Mouse (Mus musculus) forebrain, embryonic 16.5 days (tissue): ENCODE results near the gene Cerk. TPM values are rescaled to one million over a fixed set of nuclear protein-coding genes. Genes with fewer than 3 reads are reported as not detected.

Source experiments
- ATAC-seq: fragments of 200-750 bp; cut with Nextera tagmentation; 2 replicates; pipeline ENCODE4 v1.8.0; 2017; ENCODE audit warnings: mild to moderate bottlenecking, moderate library complexity
- H3K27ac ChIP-seq: fragments of 300-500 bp; sonication (generic); 2 replicates; pipeline ENCODE4 v1.5.1; 2014; ENCODE audit warnings: low read length, control low read depth
- H3K27me3 ChIP-seq: fragments of 300-500 bp; sonication (generic); replicated peaks from 2 replicates; pipeline ENCODE4 v1.6.1; 2014; ENCODE audit warnings: low read length; ENCODE audit not compliant: control insufficient read depth, insufficient read depth
- H3K36me3 ChIP-seq: fragments of 300-500 bp; sonication (generic); 2 replicates; pipeline ENCODE4 v1.6.1; 2014; ENCODE audit not compliant: control insufficient read depth, insufficient read depth
- H3K4me1 ChIP-seq: fragments of 300-500 bp; sonication (generic); replicated peaks from 2 replicates; pipeline ENCODE4 v1.6.1; 2014; ENCODE audit warnings: low read length; ENCODE audit not compliant: control insufficient read depth, insufficient read depth
- H3K4me2 ChIP-seq: fragments of 300-500 bp; sonication (generic); 2 replicates; pipeline ENCODE4 v1.6.1; 2014; ENCODE audit warnings: mild to moderate bottlenecking, low read length, control low read depth
- H3K4me3 ChIP-seq: fragments of 300-500 bp; sonication (generic); replicated peaks from 2 replicates; pipeline ENCODE4 v1.5.1; 2014; ENCODE audit warnings: mild to moderate bottlenecking, low read length, control low read depth
- H3K9ac ChIP-seq: fragments of 300-500 bp; sonication (generic); replicated peaks from 2 replicates; pipeline ENCODE4 v1.6.1; 2014; ENCODE audit warnings: low read depth, low read length, control low read depth
- H3K9me3 ChIP-seq: fragments of 300-500 bp; sonication (generic); 2 replicates; pipeline ENCODE4 v1.6.1; 2016; ENCODE audit warnings: low read length; ENCODE audit not compliant: control insufficient read depth
- WGBS: fragments of 180-500 bp; shearing (Covaris S2); extraction: QIAGEN DNeasy Blood & Tissue Kit; methylation state at CpG from one replicate; pipeline ENCODE4 v1.1.7; 2014; 5-methylcytosine and 5-hydroxymethylcytosine counted together
- polyA plus RNA-seq: library from polyadenylated mRNA; unstranded; fragments of >200 nt; fragmentation: Nextera tagmentation; extraction: Ambion mirVana; gene quantifications from 2 replicates; pipeline ENCODE4 v1.2.1, GENCODE M21; 2015

Cerk gene
- polyA plus RNA-seq, 1 experiment from 2014 or later, result 23.8 TPM

DNA sequence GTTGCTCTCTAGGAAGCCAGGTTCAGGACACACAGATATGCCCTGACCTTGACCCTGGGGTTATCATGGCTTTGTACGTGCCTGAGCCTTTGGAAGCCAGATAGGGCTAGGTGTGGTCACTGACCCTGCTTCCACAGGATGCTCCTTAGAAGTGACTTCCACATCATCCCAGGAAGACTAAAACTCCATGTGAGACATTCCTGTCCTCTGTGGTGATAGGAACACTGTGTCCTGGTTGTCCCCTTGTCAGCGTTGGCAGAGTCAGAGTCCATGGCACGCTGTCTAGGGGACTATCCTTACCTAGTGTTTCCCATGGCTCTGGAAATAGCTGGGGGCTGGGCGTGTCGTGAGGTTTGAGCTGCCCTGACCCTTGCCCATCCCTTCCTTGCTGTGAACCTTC, 69.5 kb downstream of the Cerk start:
- peaks cover 12% of the 10 kb centered on the region for H3K36me3 ChIP-seq
- H3K4me1 ChIP-seq, result peaks cover 36% of the 10 kb centered on the region
- no peak overlapping the region for H3K4me2 ChIP-seq
- WGBS, result 86% methylated on average over 5 of the region's 5 CpGs
- no peak overlapping the region for H3K9ac ChIP-seq
- H3K27me3 ChIP-seq, result no peaks in the 10 kb centered on the region
- ATAC-seq, result no peak
- H3K4me3 ChIP-seq, result no peak overlapping the region
- no peak overlapping the region for H3K27ac ChIP-seq
- no peaks in the 10 kb centered on the region for H3K9me3 ChIP-seq

GRCm38 (mm10) chr15:86113342-86113710, 72.6 kb downstream of the Cerk start:
- H3K27me3 ChIP-seq, result no peaks in the 10 kb centered on the region
- H3K4me3 ChIP-seq, result no peak overlapping the region
- no peaks in the 10 kb centered on the region for H3K9me3 ChIP-seq
- WGBS, result 6% methylated on average over 9 of the region's 9 CpGs
- peaks cover under 1% of the 10 kb centered on the region for H3K36me3 ChIP-seq
- H3K4me2 ChIP-seq, result no peak overlapping the region
- ATAC-seq, result peak; percentile 24
- 0 out of 2 replicates have a peak overlapping the region, but pooled peaks have one; percentile 39 for H3K9ac ChIP-seq
- peak overlapping the region; percentile 41 for H3K27ac ChIP-seq
- peaks cover 56% of the 10 kb centered on the region for H3K4me1 ChIP-seq

- Histone ChIP-seq H3K4me3 (no peak overlapping the region), H3K36me3 (no peaks in the 10 kb centered on the region), H3K9ac (peak overlapping the region; percentile 39; the same call in 1 of the 2 replicates), H3K27ac (peak overlapping the region; percentile 41), H3K27me3 (no peaks in the 10 kb centered on the region), H3K4me1 (peaks cover 55% of the 10 kb centered on the region), H3K9me3 (no peaks in the 10 kb centered on the region), H3K4me2 (no peak overlapping the region)
- WGBS, result 5% methylated on average over 10 of the region's 10 CpGs
- ATAC-seq, result peak; percentile 65
Observed at GRCm38 (mm10) chr15:86112707-86113341, 73.1 kb downstream of the Cerk start.

DNA sequence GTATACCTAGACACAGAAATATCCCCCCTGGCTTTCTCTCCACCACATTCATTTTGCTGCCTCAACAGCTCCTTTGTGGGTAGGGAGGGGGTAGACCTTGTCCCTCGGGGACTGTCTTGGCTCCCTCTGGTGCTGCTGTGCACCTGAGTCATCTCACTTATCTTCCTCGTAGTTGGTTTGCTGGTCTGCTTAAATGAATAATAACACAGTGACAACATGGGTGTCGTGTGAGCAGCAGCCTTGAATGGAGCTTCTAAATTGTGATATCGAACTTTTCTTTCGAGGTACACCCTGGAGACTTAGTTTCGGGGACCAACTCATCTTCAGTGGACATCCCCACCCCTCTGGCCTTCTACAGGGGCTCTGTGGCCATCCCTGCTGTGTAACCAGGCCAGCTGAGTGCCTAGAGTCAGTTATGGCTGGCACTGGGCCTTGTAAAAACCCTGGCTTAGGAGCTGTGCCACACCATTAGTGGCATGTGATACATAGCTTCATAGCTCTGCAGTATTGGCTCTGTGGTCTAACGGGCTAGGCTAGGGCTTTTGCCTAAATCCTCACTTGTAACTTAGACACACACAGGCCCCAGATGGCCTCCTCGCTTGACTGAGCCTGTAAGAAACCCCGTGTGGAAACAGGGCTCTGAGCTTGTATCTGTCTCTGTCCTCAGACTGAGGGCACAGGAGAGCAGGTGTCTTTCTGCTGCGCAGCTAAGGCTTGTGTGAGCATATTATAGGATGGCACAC, 75.4 kb downstream of the Cerk start:
- 65% methylated on average over 10 of the region's 10 CpGs for WGBS
- H3K9me3 ChIP-seq, result no peaks in the 10 kb centered on the region
- H3K4me2 ChIP-seq, result no peak overlapping the region
- H3K27me3 ChIP-seq, result no peaks in the 10 kb centered on the region
- peaks cover 39% of the 10 kb centered on the region for H3K4me1 ChIP-seq
- no peak overlapping the region for H3K4me3 ChIP-seq
- ATAC-seq, result no peak
- peak overlapping the region; percentile 32; the same call in 1 of the 2 replicates for H3K27ac ChIP-seq
- H3K9ac ChIP-seq, result no peak overlapping the region
- no peaks in the 10 kb centered on the region for H3K36me3 ChIP-seq

- peak overlapping the region; percentile 32; the same call in 1 of the 2 replicates for H3K27ac ChIP-seq
- no peak overlapping the region for H3K9ac ChIP-seq
Observed at GRCm38 (mm10) chr15:86109650-86110211, 76.2 kb downstream of the Cerk start.

DNA sequence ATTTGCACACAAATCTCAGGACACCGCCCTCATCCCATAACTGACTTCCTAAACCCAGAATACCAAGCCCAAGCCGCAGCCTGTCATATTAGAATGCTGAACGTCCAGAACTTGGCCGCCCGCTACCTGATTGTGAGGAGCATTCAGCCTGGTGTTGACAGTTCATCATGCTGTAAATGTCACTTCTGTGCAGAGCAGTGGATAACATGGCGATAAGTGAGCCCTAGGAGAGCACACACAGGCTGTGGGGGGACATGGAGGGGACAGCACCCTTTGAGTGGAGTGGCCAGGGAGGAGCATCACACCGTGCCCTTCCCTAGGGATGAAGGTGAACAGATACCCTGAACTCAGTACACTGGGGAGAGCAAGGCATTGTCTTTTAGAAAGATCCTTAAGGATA, 76.7 kb downstream of the Cerk start:
- no peak overlapping the region for H3K27ac ChIP-seq
- no peaks in the 10 kb centered on the region for H3K27me3 ChIP-seq
- H3K4me1 ChIP-seq, result peaks cover 39% of the 10 kb centered on the region
- 88% methylated on average over 7 of the region's 7 CpGs for WGBS
- H3K9me3 ChIP-seq, result no peaks in the 10 kb centered on the region
- H3K4me2 ChIP-seq, result no peak overlapping the region
- H3K36me3 ChIP-seq, result no peaks in the 10 kb centered on the region
- no peak for ATAC-seq
- no peak overlapping the region for H3K9ac ChIP-seq
- H3K4me3 ChIP-seq, result no peak overlapping the region

More at GRCm38 (mm10) chr15:86109650-86110211, 76.2 kb downstream of the Cerk start:
- Histone ChIP-seq H3K27me3 (no peaks in the 10 kb centered on the region), H3K9me3 (no peaks in the 10 kb centered on the region), H3K4me2 (no peak overlapping the region), H3K4me3 (no peak overlapping the region), H3K36me3 (no peaks in the 10 kb centered on the region), H3K4me1 (peaks cover 39% of the 10 kb centered on the region)
- ATAC-seq, result no peak
- 63% methylated on average over 8 of the region's 8 CpGs for WGBS

GRCm38 (mm10) chr15:86107831-86108471, 78.0 kb downstream of the Cerk start:
- Histone ChIP-seq H3K4me3 (no peak overlapping the region), H3K4me1 (peaks cover 29% of the 10 kb centered on the region), H3K9ac (no peak overlapping the region), H3K36me3 (no peaks in the 10 kb centered on the region), H3K4me2 (no peak overlapping the region), H3K27me3 (no peaks in the 10 kb centered on the region), H3K27ac (no peak overlapping the region), H3K9me3 (no peaks in the 10 kb centered on the region)
- ATAC-seq, result no peak
- WGBS, result 79% methylated on average over 11 of the region's 11 CpGs

GRCm38 (mm10) chr15:86105751-86106150, 80.2 kb downstream of the Cerk start:
- no peak overlapping the region for H3K4me2 ChIP-seq
- WGBS, result 59% methylated on average over 6 of the region's 6 CpGs
- peaks cover 13% of the 10 kb centered on the region for H3K4me1 ChIP-seq
- H3K27me3 ChIP-seq, result no peaks in the 10 kb centered on the region
- peaks cover 3% of the 10 kb centered on the region; the same call in 1 of the 2 replicates for H3K36me3 ChIP-seq
- H3K9ac ChIP-seq, result no peak overlapping the region
- H3K27ac ChIP-seq, result no peak overlapping the region
- no peak for ATAC-seq
- no peaks in the 10 kb centered on the region for H3K9me3 ChIP-seq
- no peak overlapping the region for H3K4me3 ChIP-seq

DNA sequence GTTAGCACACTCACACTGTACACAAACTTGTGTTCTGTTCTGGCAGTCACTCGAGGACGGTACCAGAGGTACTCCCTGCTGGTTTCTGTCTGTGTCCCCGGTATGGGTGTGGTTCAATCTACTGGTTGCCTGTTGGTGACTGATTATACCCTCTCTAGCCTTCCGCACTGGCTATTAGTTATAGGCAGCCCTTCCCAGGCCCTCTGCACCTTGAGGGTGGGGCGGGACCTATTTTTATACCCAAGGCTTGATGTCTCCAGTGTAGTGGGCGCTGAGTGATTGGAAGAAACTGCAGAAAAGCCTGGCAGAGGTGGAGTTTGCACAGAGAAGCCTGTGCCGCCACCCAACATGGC, 80.6 kb downstream of the Cerk start:
- Histone ChIP-seq H3K36me3 (peaks cover 5% of the 10 kb centered on the region; the same call in 1 of the 2 replicates), H3K9me3 (no peaks in the 10 kb centered on the region), H3K9ac (no peak overlapping the region), H3K4me3 (no peak overlapping the region), H3K4me2 (no peak overlapping the region), H3K27me3 (no peaks in the 10 kb centered on the region), H3K27ac (no peak overlapping the region), H3K4me1 (peaks cover 11% of the 10 kb centered on the region)
- 92% methylated on average over 7 of the region's 7 CpGs for WGBS
- no peak for ATAC-seq
